In genomic region chr1:116216883-116217282, GRCm38 (mm10) we compare ENCODE assay signal across 16 mouse cellular contexts.
"Had no signal": no experiment of that assay in that cellular context is flagged by ENCODE, and none has a peak within 500 bp of the region (broad histone marks: within the 10 kb centered on the region; RNA-seq: fewer than 3 reads in every experiment).

No protein-coding gene starts in this region.

- H3K4me3 ChIP-seq: layer of hippocampus, adult 2 months; liver, embryonic 13.5 days; neural tube, embryonic 12.5 days; neural tube, embryonic 15.5 days; stomach, embryonic 15.5 days had no signal

- H3K27me3 ChIP-seq: liver, embryonic 13.5 days; neural tube, embryonic 12.5 days; neural tube, embryonic 15.5 days; stomach, embryonic 15.5 days had no signal

- H3K27ac ChIP-seq: kidney, postnatal 0 days; layer of hippocampus, adult 2 months; liver, embryonic 13.5 days; neural tube, embryonic 12.5 days; neural tube, embryonic 15.5 days; stomach, embryonic 15.5 days had no signal

- H3K9ac ChIP-seq: liver, embryonic 13.5 days; neural tube, embryonic 12.5 days; neural tube, embryonic 15.5 days; stomach, embryonic 15.5 days had no signal

- H3K36me3 ChIP-seq: liver, embryonic 13.5 days; neural tube, embryonic 12.5 days; neural tube, embryonic 15.5 days; stomach, embryonic 15.5 days had no signal

- DNase-seq: kidney, adult 2 months; kidney, postnatal 25 days; layer of hippocampus, adult 9-11 months; liver, embryonic 13.5 days; lung, adult 2 months; lung, postnatal 14 days; lung, postnatal 4 days; retina, postnatal 1 day; right cerebral cortex, postnatal 25 days; spleen, adult 18-20 months; thymus, postnatal 25 days had no signal

- H3K4me2 ChIP-seq: liver, embryonic 13.5 days; neural tube, embryonic 12.5 days; neural tube, embryonic 15.5 days; stomach, embryonic 15.5 days had no signal

- H3K9me3 ChIP-seq: liver, embryonic 13.5 days; neural tube, embryonic 12.5 days; neural tube, embryonic 15.5 days; stomach, embryonic 15.5 days had no signal

- H3K4me1 ChIP-seq: liver, embryonic 13.5 days; neural tube, embryonic 12.5 days; neural tube, embryonic 15.5 days; stomach, embryonic 15.5 days had no signal
